Mouse (Mus musculus): ENCODE data around the gene Terf2ip. TPM values are rescaled to one million over a fixed set of nuclear protein-coding genes. Genes with fewer than 3 reads are reported as not detected.

Terf2ip gene
- polyA plus RNA-seq, 1 experiment: 5.8 TPM

DNA sequence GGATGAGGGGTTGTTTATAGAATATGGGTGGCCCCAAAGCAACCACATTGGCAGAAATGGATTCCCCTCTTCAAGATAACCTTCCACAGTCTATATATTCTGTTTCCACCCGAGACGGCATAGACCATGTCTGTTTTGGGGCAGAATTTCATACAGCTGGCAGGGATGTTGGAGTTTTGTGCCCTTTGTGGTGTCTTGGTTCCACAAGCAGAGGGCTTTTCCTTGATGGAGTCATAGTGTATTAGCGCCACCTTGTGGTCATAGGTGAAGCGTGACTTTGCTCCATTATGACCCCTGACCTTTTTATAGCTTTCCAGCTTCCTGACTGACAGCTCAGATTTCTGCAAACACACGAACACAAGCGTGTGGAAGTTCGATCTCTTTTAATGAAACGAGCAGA is 23.4 kb downstream of the Terf2ip start:
- H3K4me3 ChIP-seq (ENCODE audit: insufficient read depth, poor library complexity, severe bottlenecking): no peak overlapping the region
- H3K79me3 ChIP-seq (ENCODE audit: low read depth): no peaks in the 10 kb centered on the region
- H3K79me2 ChIP-seq (ENCODE audit: control insufficient read depth, insufficient read depth): no peaks in the 10 kb centered on the region
- peak; percentile 47 for TF ChIP-seq CTCF (IDR thresholded peaks at IDR 0.05; ENCODE audit: control insufficient read depth, insufficient read depth, insufficient read length)
- TF ChIP-seq MYOD1 (IDR thresholded peaks at IDR 0.05; ENCODE audit: control insufficient read depth, insufficient read length, low read depth): no peak
- TF ChIP-seq MYOG (IDR thresholded peaks at IDR 0.05; ENCODE audit: control insufficient read depth, extremely low read depth, insufficient read length): no peak
- TF ChIP-seq USF1 (IDR thresholded peaks at IDR 0.05; ENCODE audit: low read depth): no peak
- TF ChIP-seq FOSL1 (IDR thresholded peaks at IDR 0.05; ENCODE audit: insufficient read depth, low read length, poor library complexity, severe bottlenecking): no peak
- no peak for TF ChIP-seq CEBPB (IDR thresholded peaks at IDR 0.05; ENCODE audit: low read depth)
- H3K36me3 ChIP-seq (ENCODE audit: control insufficient read depth, insufficient read depth): no peaks in the 10 kb centered on the region
- no peak overlapping the region for H3ac ChIP-seq (ENCODE audit: control insufficient read depth, insufficient read length, low read depth)
- no peaks in the 10 kb centered on the region for H3K27me3 ChIP-seq (ENCODE audit: control insufficient read depth, insufficient read depth, insufficient read length)

GRCm38 (mm10) chr8:112037521-112037920 is 26.3 kb downstream of the Terf2ip start:
- Histone ChIP-seq H3K79me3 (ENCODE audit: low read depth) (no peaks in the 10 kb centered on the region), H3K4me3 (ENCODE audit: insufficient read depth, poor library complexity, severe bottlenecking) (no peak overlapping the region), H3K27me3 (ENCODE audit: control insufficient read depth, insufficient read depth, insufficient read length) (peaks cover 3% of the 10 kb centered on the region), H3K79me2 (ENCODE audit: control insufficient read depth, insufficient read depth) (no peaks in the 10 kb centered on the region), H3ac (ENCODE audit: control insufficient read depth, insufficient read length, low read depth) (no peak overlapping the region), H3K36me3 (ENCODE audit: control insufficient read depth, insufficient read depth) (no peaks in the 10 kb centered on the region)
- TF ChIP-seq MYOD1 (IDR thresholded peaks at IDR 0.05; ENCODE audit: control insufficient read depth, insufficient read length, low read depth) (no peak), CEBPB (IDR thresholded peaks at IDR 0.05; ENCODE audit: low read depth) (no peak), CTCF (IDR thresholded peaks at IDR 0.05; ENCODE audit: control insufficient read depth, insufficient read depth, insufficient read length) (no peak), USF1 (IDR thresholded peaks at IDR 0.05; ENCODE audit: low read depth) (no peak), FOSL1 (IDR thresholded peaks at IDR 0.05; ENCODE audit: insufficient read depth, low read length, poor library complexity, severe bottlenecking) (no peak), MYOG (IDR thresholded peaks at IDR 0.05; ENCODE audit: control insufficient read depth, extremely low read depth, insufficient read length) (no peak), MAX (IDR thresholded peaks at IDR 0.05) (no peak)

DNA sequence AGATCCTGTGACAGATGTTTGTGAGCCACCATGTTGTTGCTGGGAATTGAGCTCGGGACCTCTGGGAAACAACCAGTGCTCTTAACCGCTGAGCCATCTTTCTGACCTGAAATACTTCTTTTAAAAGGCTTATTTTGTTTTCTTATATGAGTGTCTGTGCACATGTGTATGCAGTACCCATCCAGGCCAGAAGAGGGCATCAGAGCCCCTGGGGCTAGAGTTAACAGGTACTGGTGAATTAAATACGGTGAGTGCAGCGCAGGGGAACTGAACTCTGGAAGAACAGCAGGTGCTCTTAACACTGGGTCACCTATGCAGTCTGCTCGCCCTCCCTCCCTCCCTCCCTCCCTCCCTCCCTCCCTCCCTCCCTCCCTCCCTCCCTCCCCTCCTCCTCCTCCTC is 34.0 kb downstream of the Terf2ip start:
- no peaks in the 10 kb centered on the region for H3K79me3 ChIP-seq (ENCODE audit: low read depth)
- no peak overlapping the region for H3ac ChIP-seq (ENCODE audit: control insufficient read depth, insufficient read length, low read depth)
- no peaks in the 10 kb centered on the region for H3K36me3 ChIP-seq (ENCODE audit: control insufficient read depth, insufficient read depth)
- H3K4me3 ChIP-seq (ENCODE audit: insufficient read depth, poor library complexity, severe bottlenecking): no peak overlapping the region
- peaks cover 7% of the 10 kb centered on the region for H3K27me3 ChIP-seq (ENCODE audit: control insufficient read depth, insufficient read depth, insufficient read length)
- TF ChIP-seq MAX (IDR thresholded peaks at IDR 0.05): no peak
- no peak for TF ChIP-seq USF1 (IDR thresholded peaks at IDR 0.05; ENCODE audit: low read depth)
- no peak for TF ChIP-seq MYOG (IDR thresholded peaks at IDR 0.05; ENCODE audit: control insufficient read depth, extremely low read depth, insufficient read length)
- no peak for TF ChIP-seq CEBPB (IDR thresholded peaks at IDR 0.05; ENCODE audit: low read depth)
- no peaks in the 10 kb centered on the region for H3K79me2 ChIP-seq (ENCODE audit: control insufficient read depth, insufficient read depth)

GRCm38 (mm10) chr8:112045896-112046295 is 34.7 kb downstream of the Terf2ip start:
- TF ChIP-seq MYOD1 (IDR thresholded peaks at IDR 0.05; ENCODE audit: control insufficient read depth, insufficient read length, low read depth) (no peak), CTCF (IDR thresholded peaks at IDR 0.05; ENCODE audit: control insufficient read depth, insufficient read depth, insufficient read length) (peak; percentile 61)
- H3K4me3 ChIP-seq (ENCODE audit: insufficient read depth, poor library complexity, severe bottlenecking): no peak overlapping the region

DNA sequence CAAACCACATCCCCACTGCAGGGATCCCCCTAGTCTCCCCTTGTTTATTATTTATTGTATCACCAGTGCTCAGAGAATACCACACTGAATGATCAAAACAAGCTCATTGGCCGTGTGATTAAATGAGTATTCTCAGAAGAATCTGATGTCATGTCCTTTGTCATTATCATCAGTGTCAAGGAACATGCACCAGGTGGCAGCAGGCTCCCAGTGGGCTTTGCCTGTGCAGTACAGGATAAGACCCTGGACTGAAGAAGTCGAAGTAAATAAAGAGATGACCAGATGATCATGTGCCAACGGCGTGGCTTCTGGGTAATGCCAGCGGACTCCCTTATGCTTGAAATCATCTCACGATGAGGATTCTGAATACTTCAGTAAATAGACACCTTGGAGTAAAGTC is 37.1 kb downstream of the Terf2ip start:
- no peak overlapping the region for H3ac ChIP-seq (ENCODE audit: control insufficient read depth, insufficient read length, low read depth)
- no peaks in the 10 kb centered on the region for H3K36me3 ChIP-seq (ENCODE audit: control insufficient read depth, insufficient read depth)
- H3K4me3 ChIP-seq (ENCODE audit: insufficient read depth, poor library complexity, severe bottlenecking): no peak overlapping the region
- no peaks in the 10 kb centered on the region for H3K79me3 ChIP-seq (ENCODE audit: low read depth)
- no peaks in the 10 kb centered on the region for H3K79me2 ChIP-seq (ENCODE audit: control insufficient read depth, insufficient read depth)
- H3K27me3 ChIP-seq (ENCODE audit: control insufficient read depth, insufficient read depth, insufficient read length): peaks cover 4% of the 10 kb centered on the region
- no peak for TF ChIP-seq MAX (IDR thresholded peaks at IDR 0.05)
- no peak for TF ChIP-seq MYOD1 (IDR thresholded peaks at IDR 0.05; ENCODE audit: control insufficient read depth, insufficient read length, low read depth)

More at GRCm38 (mm10) chr8:112045896-112046295, 34.7 kb downstream of the Terf2ip start:
- Histone ChIP-seq H3ac (ENCODE audit: control insufficient read depth, insufficient read length, low read depth) (no peak overlapping the region), H3K27me3 (ENCODE audit: control insufficient read depth, insufficient read depth, insufficient read length) (peaks cover 7% of the 10 kb centered on the region), H3K36me3 (ENCODE audit: control insufficient read depth, insufficient read depth) (no peaks in the 10 kb centered on the region), H3K79me3 (ENCODE audit: low read depth) (no peaks in the 10 kb centered on the region), H3K79me2 (ENCODE audit: control insufficient read depth, insufficient read depth) (no peaks in the 10 kb centered on the region)

- Histone ChIP-seq H3K79me3 (ENCODE audit: low read depth) (no peaks in the 10 kb centered on the region), H3K36me3 (ENCODE audit: control insufficient read depth, insufficient read depth) (no peaks in the 10 kb centered on the region), H3K27me3 (ENCODE audit: control insufficient read depth, insufficient read depth, insufficient read length) (peaks cover 4% of the 10 kb centered on the region), H3K4me3 (ENCODE audit: insufficient read depth, poor library complexity, severe bottlenecking) (no peak overlapping the region), H3K79me2 (ENCODE audit: control insufficient read depth, insufficient read depth) (no peaks in the 10 kb centered on the region), H3ac (ENCODE audit: control insufficient read depth, insufficient read length, low read depth) (no peak overlapping the region)
- TF ChIP-seq MAX (IDR thresholded peaks at IDR 0.05) (no peak), FOSL1 (IDR thresholded peaks at IDR 0.05; ENCODE audit: insufficient read depth, low read length, poor library complexity, severe bottlenecking) (no peak), MYOG (IDR thresholded peaks at IDR 0.05; ENCODE audit: control insufficient read depth, extremely low read depth, insufficient read length) (no peak), CEBPB (IDR thresholded peaks at IDR 0.05; ENCODE audit: low read depth) (no peak), MYOD1 (IDR thresholded peaks at IDR 0.05; ENCODE audit: control insufficient read depth, insufficient read length, low read depth) (no peak), CTCF (IDR thresholded peaks at IDR 0.05; ENCODE audit: control insufficient read depth, insufficient read depth, insufficient read length) (no peak), USF1 (IDR thresholded peaks at IDR 0.05; ENCODE audit: low read depth) (no peak)
Measured at GRCm38 (mm10) chr8:112049984-112050383, 38.8 kb downstream of the Terf2ip start.

Data from C2C12 (cell line).